Mouse (Mus musculus) right cerebral cortex, postnatal 14 days (tissue): ENCODE data around the gene Cyp4f18.
"Not testable (repeated sequence)": the region's sequence is repeated elsewhere in the genome, so short reads cannot be mapped to it uniquely, and the experiment has no call there.

Source experiments
- DNase-seq: peaks from one replicate; pipeline ENCODE4 v3.0.0; 2022

Gene Cyp4f18

DNA sequence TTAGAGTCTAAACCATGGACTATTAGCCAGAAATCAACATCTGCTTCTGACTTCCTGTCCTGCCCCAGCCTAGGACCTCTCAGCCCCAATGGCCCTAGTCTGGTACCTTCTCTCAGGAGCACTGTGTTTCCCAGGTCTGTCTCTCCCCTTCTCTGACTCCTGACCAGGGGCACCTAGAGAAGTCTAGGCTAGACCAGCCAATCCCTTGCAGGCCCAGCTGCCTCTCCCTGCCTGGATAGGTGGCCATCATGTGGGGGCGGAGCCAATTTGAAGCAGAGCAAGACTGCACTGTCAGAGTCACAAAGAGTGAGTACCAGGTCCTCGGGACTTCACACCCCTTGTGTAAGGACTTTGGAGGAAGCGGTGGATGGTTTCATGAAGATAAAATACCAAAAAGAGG lies at the start of gene Cyp4f18:
Cyp4f18 (minus strand) TSS at position 154 of the 400 bp plus-strand sequence.
- no peak for DNase-seq

DNA sequence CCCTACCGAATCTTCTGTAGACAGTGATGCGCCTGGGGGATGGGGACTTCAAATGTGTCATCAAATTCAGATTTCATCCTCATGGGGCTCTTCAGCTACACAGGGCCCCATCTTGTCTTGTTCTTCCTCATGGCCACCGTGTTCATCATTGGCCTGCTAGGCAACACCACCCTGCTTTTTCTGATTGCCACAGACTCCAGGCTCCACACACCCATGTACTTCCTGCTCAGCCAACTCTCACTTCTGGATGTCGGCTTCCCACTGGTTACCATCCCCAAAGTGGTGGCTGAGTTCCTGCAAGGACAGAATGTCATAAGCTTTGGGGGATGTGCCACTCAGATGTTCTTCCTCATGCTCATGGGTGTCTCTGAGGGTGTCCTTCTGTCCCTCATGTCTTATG lies 48.2 kb upstream of the Cyp4f18 start:
- DNase-seq = not testable (repeated sequence)

DNA sequence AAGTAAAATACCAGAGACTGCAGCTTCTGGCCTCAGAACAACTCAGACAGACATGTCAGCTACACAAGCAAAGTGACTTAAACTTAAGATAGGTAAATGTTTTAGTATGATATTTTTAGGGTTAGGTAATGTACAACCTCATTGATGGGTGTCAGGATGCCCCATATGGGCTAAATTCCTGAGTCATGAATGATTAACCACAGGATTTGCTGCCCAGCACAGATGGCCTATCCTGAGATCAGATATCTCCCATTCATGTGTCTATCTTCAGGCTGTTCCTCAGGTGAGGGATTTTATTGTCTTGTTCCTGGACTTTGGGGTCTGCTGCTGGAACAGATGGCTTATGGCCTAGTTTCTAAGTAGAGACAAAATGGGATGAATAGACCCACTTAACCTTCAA lies 45.2 kb upstream of the Cyp4f18 start:
- not testable (repeated sequence) for DNase-seq

DNA sequence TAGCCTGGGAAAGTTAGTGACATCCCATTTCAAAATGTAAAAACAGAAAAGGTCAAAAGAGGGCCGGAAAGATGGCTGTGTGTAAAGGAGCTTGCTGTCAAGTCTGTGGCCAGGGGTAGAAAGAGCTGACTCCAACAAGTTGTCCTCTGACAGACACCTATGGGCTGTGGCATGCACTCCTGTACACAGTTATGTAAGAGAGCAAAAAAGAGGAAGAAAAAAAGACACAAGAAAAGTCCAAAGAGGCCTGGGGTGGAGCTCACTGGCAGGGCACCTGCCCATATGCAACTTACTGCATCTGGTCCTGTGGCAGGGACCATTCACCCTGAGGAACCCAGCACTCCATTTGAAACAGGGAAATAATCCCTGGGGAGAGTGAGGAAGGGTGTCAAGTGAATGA lies 33.1 kb upstream of the Cyp4f18 start:
- no peak for DNase-seq

DNA sequence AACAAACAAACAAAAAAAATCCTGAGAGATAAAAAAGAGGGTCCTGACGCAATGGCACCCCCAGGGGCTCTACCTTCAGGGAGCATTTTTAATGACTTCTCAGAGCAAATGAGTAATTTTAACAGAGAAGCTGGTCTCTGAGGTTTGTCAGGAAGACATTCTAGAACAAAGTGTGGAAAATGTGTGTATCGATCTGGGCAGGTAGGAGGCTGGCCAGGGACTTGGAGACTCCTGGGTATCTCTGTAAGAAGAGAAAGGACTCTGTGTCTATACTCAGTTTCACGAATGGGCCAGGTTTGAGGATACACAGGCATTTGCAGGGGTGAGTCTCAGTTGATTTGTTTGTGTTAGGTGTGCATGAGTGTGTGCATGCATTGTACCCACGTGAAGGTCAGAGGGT lies 31.5 kb upstream of the Cyp4f18 start, which contains the start of gene Olfr372:
Olfr372 (plus strand) TSS at position 301 of the 400 bp plus-strand sequence.
- not testable (repeated sequence) for DNase-seq

DNA sequence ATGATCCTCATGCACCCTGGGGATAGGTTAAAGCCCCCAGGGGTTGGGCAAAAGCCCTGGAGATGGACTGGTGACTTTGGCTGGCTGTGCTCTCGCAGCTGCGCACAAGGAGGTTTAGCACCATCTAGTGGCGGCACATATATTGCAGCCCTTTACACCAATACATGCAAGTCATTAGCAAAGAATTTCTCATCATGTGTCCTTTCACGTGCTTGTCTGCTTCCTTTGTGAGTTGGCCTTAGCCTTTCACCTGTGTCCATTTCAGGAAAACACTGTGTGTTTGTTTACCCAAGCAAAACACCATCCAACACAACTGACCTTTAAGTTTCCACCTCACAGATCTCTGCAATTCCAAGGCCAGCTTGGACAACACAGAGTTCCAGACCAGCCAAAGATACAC lies 23.5 kb upstream of the Cyp4f18 start:
- peak; percentile 69 for DNase-seq

DNA sequence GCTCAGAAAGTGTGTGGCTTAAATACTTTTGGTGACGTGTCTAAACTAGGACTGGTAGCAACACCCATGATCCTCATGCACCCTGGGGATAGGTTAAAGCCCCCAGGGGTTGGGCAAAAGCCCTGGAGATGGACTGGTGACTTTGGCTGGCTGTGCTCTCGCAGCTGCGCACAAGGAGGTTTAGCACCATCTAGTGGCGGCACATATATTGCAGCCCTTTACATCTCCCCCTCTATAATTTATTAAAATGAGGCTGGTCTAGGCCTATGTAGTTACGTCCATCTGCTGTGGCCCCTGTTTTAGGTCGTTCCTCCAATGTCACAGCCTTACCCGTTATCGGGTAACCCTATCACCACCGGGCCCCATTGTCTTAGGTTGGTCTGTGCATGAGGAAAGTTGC lies 15.5 kb upstream of the Cyp4f18 start:
- peak; percentile 38 for DNase-seq

DNA sequence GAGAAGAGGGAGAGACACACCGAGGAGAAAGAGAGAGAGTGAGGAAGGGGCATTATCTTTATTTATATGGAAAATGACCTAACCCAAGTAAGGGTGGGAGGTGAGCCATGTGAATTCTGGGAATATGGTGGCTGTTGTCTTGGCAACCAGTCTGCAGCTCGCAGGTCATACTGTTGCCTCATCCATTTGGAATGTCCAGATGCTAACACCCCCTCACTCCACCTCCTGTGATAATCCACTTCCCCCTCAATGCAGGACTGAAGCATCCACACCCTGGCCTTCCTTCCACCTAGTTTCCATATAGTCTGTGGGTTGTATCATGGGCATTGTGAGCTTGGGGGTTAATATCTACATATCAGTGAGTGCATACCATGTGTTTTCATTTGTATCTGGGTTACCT lies 10.4 kb upstream of the Cyp4f18 start:
- no peak for DNase-seq

DNA sequence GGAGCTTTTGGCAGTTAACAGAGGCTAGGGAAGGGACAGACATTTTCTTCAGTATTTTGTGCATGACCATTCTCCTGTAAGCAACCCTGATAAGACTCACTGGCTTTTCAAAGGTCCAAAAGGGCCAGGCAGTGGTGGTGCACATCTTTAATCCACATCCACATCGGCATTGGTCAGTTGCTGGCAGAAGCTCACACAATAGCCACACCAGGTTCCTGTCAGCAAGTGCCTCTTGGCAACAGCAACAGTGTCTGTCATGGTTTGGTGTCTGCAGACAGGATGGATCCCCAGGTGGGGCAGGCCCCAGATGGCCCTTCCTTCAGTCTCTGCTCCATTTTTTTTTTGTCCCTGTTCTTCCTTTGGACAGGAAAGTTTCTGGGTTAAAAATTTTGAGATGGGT lies 9.6 kb upstream of the Cyp4f18 start:
- DNase-seq = not testable (repeated sequence)

DNA sequence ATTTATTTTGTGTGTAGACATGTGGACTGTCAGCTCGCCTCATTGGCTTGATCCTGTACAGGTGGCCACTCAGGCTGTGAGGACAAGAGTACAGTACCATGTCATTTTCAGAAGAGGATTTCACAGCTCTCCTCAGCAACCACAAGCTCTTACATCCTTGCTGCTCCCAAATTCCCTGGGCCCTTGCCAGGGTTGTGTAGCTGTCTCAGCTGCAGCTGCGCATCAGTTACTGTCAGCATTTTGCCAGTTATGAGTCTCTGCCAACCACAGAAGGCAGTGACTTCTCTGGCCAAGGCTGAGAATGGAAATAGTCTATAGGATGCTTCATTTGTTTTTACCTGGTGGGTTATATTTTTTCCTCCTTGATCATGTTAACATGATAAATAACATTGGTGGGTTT lies 8.7 kb upstream of the Cyp4f18 start:
- peak; percentile 53 for DNase-seq

DNA sequence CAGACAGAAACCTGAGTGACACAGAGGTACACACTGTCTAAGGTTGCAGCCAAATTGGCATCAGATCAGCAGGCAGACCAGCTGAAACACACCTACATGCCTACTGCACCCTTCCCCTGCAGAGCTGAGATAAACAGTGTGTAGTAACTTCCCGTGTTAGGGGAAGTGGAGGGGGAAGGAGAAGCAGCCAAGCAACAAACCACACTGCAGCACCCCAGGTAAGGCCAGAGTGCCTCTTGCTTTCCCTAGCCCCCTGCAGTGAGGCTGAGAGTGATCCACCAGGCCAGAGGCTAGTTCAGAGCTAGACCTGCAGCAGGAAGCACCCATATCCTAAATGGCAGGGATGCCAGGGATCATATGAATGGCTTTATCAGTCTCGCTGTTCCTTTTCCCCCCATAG lies 7.9 kb upstream of the Cyp4f18 start:
- not testable (repeated sequence) for DNase-seq

DNA sequence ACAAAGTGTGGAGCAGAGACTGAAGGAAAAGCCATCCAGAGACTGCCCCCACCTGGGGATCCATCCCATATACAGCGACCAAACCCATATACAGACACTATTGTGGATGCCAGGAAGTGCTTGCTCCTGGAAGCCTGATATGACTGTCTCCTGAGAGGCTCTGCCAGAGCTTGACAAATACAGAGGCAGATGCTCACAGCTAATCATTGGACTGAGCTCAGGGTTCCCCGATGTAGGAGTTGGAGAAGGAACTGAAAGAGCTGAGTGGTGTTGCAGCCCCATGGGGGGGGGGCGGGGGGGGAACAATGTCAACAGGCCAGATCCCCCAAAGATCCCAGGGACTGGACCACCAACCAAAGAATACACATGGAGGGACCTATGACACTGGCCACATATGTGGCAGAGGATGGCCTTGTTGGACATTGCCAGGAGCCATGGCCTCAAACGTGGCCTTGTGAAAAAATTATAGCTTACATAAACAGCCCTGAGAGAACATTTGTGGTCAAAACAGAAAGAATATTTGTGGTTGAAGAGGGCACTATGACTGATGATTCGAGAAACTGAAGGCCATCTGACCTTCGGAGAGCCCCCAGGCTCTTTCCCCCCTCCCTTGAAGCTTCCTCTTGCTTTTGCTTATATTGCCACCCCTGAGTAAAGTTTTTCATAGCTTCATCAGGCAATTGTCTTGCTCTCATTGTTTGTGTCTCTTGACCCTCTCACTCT lies 4.2 kb upstream of the Cyp4f18 start:
- DNase-seq = not testable (repeated sequence)

DNA sequence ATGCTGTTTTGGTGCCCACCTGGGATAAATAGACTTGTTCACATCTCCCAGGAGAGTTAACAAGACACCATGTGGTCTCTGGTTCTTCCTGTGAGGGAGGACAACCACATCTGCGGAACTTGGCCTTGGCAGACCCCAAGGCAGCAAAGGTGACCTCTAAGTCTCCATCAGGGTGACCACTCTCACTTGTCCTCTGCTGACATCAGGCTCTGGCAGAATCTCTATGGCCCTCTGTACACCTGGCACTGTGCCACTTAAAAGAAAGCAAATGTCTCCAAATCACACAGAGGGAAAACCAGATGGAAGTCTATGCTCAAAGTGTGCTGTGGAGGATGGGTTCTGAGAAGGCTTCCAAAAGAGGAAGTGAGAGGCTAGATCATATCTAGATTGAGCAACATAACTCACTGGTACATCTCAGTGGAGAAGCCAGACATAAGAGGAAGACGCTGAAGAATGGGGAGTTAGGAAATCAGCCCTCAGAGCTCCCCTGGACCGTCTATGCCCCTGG lies 1.2 kb downstream of the Cyp4f18 start:
- DNase-seq = no peak

DNA sequence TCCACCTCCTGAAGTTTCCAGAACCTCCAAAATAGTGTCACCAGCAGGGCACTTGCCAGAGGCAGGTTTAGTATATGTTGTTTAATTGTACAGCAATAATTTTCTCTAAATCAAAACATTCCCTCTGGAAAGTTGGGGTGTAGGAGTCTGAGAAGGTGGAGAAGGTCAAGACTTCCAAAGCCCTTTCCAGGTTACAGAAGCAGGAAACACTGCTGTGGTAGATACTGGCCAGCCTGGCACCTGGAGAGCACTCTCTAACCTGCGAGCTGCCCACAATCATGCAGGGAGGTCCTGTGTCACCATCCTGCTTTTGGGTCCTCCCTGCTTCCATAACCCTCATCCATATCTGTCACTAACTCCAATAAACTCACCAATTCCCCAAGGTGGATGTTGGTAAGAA lies 2.7 kb downstream of the Cyp4f18 start:
- DNase-seq = no peak

DNA sequence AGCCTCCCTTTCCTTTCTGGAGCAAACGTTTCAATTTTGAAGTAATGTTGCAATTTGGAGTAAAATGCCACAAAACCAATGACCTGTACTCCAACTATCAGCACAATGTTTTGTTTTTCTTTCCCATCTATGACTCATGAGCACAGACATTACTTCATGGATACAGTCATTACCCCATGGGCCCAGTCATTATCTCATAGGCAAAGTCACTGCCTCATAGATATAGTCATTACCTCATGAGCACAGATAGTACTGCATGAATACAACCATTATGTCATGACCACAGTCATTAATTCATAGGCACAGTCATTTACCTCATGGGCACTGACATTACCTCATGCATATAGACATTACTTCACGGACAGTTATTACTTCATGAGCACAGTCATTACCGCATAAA lies 3.5 kb downstream of the Cyp4f18 start:
- no peak for DNase-seq

DNA sequence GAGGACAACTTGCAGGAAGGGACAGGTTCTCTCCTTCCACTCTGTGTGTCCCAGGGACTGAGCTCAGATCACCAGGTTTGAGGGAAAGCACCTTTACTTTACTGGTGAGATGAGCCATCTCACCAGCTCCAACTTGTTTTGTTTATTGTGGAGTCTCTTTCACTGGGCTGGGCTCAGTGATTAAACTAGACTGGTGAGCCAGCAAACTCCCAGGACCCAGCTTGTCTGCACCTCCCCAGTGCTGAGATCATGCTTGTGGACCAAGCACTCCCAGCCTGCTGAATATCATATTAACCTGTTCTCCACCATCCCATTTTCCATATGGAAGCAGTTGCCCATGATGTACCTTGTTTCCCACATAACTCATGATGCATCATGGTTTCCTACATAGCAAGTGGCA lies 6.5 kb downstream of the Cyp4f18 start:
- no peak for DNase-seq

DNA sequence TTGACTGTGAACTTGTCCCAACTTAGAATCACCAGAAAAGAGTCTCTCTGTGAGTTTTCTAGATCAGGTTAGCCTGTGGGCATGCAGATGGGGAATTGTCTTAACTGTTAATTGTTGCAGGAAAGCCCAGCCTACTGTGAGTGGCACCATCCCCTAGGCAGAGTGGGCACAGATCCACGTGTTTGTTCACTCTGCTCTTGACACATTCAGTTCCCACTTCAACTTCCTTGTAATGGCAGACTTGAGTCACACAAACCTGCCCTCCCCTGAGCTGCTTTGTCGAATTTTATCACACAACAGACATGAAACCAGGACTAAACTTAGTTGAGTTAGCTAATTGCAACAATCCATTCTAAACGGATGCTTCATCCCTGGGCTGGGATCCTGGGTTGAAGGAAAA lies 9.2 kb downstream of the Cyp4f18 start:
- DNase-seq = no peak

DNA sequence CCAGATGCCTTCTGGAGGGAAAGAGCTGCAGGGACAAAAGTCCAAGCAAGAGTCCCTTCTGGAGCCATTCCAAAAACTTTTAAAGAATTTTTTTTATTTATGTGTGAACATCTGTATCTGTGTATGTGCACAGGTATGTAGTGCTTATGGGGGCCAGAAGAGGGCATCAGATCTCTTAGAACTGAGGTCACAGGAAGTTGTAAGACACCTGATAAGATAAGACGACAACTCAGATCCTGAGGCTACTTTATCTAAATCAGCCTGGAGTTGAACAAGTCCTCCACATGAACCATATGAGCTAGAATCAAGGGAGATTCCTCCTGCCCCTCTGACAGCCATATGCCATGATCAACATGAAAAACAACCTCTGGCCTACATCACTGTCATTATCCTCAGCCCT lies 10.0 kb downstream of the Cyp4f18 start:
- DNase-seq = no peak

DNA sequence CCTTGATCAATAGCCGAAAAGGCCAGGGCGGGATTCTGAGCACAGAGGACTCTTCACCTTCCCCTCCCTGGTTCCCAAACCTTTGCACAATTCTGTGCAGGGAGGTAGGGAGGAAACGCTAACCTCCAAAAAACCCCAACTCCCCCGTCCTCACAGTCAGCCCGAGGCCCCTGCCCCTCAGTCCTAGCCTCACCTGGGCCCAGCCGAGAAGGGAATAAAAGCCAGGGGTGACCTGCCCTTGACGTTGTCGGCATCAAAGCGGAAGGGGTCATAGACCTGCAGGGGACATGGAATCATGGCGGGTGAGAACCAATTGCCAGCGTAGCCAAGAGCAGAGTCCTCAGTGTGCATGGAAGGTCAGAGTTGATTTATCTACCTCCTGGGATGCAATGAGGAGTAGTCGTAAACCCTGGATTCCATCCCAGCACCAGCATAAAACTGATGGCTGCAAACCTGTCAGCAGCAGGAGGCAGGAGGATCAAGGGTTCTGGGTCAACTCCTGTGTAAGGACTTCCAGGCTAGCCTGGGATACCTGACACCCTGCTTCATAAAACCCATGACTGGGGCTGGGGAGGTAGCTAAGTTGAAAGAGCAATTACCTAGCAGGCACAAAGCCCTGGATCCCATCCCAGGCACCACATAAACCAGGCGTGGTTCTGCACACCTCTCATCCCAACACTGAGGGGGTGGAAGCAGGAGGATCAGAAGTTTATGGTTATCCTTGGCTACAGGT lies 20.4 kb downstream of the Cyp4f18 start:
- no peak for DNase-seq

DNA sequence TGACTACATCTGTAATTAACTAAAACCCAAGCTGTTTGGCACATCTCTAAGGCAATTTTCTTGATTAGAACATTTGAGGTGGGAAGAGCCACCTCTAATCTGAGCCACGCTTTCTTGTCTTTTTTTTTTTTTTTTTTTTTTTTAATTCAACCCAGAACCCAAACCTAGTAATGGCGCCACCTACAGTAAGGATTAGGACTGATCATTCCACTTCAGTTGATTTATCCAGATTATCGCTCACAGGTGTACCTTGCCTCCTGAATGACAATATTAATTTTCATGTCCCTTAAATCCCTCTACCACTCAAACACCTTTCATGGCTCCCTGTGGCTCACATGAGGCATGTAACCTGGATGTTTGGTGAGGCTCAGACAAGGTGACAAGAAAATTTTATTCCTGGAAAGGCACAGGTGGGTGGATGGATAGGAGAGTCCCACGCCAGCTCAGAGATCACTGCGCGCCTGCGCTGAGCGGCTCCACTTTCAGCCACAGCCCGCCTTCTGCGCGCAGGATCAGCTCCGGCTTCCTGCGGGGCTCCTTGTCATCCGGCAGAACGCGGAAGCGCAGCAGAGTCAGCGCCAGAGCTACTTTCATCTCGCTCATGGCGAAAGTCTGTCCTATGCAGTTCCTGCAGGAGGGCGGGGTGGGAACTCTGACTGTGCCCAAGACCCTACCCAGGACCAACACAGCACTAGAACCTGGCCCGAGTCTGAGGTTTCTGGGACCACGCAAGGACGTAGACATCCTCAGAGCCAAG lies 21.1 kb downstream of the Cyp4f18 start:
- DNase-seq = peak; percentile 72

DNA sequence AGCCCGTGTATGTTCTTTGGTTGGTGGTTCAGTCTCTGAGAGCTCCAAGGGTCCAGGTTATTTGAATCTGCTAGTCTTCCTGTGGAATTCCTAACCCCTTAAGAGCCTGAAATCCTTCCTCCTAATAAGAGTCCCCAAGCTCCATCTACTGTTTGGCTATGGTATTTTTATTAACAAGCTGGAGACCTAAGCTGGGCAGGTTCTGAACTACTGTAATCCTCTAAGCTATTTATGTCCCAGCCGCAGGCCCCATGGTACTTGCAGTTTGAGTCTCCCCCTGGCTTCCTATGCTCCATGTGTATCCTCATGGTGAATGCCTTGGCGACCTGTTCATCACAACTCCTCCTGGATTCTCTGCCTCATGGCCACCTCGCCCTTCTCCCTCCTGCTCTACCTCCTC lies 24.8 kb downstream of the Cyp4f18 start:
- DNase-seq = no peak

DNA sequence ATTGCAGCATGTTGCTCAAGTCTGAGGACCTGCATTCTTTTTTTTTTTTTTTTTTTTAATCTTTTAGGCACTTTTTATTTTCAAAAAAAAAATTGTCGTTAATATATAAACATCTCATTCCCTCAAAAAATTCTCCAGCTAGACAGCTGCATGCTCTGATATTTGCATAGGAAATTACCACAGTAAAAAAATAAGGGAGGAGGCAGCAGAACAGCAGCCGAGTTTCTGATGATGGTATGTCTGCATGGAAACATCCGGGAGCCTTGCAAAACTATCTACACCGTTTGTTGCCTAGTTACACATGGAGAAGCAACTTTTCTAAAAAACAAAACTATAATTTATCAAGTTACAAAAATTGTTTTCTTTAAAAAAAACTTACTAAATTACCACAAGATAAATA lies 28.0 kb downstream of the Cyp4f18 start:
- no peak for DNase-seq

DNA sequence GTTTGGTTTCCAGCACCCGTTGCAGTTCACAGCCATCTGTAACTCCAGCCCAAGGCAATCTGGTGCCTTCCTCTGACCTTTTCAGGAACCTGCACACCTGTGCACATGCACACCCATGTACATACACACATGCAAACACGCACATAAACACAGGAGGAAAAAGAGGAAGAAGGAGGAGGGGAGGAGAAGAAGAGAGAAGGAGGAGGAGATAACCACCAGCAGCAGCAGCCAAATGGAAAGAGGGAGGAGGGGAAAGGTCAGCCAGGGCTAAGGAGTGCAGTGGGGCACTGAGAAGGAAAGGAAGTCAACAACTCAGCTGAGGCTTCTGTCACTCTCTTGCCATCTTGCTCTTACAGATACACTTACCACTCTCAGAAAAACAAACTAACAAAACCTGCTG lies 28.4 kb downstream of the Cyp4f18 start:
- no peak for DNase-seq

DNA sequence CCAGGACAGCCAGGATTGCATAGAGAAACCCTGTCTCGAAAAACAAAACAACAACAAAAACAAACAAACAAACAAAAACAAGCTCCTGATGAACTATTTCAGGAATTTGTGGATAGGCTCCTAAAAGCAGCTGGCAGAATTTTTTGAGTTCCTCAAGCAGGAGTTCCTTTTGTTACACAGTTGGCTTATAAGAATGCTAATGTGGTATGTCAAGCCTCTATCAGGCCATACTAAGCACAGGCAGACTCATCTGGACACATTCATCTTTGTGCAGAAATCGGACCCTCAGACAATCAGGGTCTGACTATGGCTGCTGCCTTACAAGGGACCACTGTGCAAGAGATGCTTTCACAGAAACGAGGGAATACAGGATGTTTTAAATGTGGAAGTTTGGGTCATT lies 35.2 kb downstream of the Cyp4f18 start:
- DNase-seq = no peak
